Mouse (Mus musculus): ENCODE measurements at regions not wholly inside any gene's neighbourhood (a gene's known extent, or its start where the extent isn't known, plus 50 kb on each side); places are given as distances from the start of the nearest gene placed in this dataset.
A peak's percentile ranks its signal among the peaks of the same experiment; 100 is the strongest.

DNA sequence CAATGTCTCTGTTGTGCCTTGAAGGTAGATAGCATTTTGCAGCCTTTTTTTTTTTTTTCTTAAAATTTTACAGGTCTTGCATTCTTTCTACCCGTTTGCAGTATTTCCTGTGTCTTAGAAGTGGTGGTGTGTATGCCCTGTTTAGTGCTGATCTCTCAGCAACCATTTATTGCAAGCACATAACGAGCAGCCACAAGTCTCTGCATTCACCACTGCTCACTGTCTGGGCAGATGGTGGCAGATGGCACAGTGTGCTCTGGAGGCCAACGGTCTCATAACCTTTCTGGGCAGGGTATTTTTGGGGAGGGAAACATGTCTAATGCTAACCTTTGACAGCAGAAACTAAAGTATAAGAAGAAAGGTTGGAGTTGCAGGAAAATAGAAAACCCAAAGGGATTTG lies 266.1 kb upstream of the Ptger4 start:
- no peak for DNase-seq (ENCODE audit: inconsistent ontology term)

DNA sequence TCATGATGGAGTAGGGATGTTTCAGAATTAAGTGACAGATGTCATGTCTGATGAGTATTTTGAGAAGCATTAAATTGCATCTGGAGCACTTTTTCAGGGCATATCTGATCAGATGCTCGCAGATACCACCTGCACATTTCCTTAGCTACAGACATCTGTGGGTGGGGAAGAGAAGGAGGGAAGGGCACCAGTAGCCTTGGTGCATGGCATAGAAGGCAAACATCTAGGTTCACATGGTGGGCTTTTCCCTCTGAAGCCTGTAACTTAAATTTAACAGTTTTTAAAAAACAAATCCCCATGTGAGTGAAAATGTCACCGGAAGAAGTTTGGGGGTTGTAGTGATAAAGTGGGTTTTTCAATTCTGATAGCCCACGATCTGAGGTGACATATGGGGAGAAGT lies 267.1 kb upstream of the Ptger4 start:
- no peak for DNase-seq (ENCODE audit: inconsistent ontology term)

DNA sequence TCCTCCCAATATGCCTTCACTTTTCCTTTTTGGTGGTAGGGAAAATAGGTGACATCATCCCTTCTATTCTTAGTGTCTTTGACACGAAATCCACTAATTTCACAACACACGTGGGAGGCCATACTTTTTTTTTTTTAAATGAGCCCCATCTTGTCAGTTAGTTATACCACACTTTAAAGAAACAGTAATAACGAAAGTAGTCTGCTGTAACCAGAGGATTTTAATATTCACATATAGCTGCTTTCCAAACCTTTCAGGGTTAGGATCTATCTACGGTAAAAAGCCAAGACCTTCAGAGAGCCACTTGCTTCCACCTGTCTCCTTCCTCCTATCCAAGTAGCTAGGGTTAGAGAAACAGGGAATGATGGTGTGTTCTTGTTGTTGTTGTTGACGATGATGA lies 268.6 kb upstream of the Ptger4 start:
- DNase-seq (ENCODE audit: inconsistent ontology term) = no peak

DNA sequence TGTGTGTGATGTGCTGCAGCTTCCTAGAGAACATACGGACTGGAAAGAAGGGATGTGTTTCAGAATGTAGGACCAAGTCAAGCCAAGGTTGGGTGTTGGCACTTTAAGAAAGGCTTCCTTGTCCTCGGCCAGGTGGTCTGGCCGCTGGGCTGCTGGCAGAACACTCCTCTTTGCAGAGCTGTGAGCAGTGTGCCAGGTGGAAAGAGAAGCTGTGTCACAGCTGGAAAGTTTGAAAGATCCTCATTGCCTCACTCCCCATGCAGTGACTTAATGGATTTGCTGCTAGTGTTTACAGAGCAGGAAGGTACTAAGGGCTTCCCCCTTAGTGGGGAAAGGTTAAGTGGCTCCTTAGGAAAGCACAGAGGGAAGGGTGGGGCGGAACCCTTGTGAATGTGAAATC lies 269.2 kb upstream of the Ptger4 start:
- no peak for DNase-seq (ENCODE audit: inconsistent ontology term)

DNA sequence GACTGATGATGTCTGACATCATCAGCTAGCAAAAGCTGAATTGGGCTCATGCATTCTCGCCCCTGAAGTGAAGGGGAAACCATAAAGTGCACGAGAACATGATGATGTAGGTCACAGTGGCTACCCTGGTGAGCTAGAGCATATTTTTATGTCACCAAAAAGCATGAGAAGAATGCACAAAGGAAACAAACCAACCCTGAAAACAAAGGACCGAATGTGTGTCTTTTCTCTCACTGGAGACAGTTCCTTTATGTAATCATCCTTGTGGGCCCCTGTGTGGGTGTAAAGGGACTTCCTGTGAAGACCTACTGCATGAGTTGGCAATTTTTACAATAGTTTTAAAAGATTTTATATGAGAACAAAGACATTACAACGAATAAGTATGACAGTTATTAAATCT lies 270.2 kb upstream of the Ptger4 start:
- peak; percentile 97 for DNase-seq (ENCODE audit: inconsistent ontology term)

DNA sequence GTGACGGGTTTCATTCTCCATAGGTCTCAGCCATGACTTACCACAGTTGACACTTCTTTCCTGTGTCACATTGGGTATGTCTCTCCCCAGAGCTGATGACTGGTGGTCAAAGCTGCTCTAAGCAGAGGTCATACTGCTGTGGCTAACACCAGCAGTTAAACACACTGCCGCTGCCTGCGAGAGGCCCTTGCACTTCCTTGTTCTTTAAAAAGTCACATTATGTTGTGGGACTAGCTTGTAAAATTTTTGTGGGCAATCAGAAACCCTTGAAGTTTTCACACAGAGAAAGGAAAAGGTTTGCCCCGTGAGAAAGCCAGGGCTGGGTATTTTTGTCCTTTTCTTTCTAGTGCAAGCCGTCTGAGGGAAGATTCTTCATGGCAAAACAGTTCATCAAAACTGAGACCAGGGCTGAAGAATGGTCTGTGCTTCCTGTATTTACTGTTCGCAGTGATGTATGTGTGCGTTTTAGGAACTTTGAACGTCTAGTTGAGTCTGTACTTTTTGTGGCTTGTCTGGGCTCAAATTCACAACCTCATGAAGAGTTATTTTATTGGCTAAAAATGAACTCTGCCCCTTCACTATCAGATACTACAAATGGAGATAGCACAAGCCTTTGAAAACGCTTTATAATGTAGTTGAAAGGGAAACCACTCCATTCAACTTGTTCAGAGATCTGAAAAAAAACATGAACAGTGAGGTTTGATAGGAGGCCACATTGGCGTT lies 273.4 kb upstream of the Ptger4 start:
- no peak for DNase-seq (ENCODE audit: inconsistent ontology term)

DNA sequence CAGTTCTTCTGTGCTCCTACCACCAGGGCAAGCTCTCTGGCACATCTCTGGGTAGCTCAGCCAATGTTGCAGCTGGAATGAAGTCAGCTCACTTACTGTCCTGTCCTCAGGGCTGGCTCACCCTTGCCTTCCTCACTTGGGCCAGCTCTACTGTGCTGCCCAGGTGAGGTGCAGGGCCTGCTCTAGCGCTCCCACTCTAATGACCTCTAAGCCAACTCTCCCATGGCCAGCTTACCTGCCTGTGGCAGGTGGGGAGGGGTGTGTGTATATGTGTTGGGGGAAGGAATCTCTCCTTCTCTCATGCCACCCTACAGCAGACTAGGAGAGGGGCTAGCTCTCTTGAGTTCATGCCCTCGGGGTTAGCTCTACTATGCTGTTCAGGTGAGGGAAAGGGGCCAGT lies 275.6 kb upstream of the Ptger4 start:
- no peak for DNase-seq (ENCODE audit: inconsistent ontology term)

DNA sequence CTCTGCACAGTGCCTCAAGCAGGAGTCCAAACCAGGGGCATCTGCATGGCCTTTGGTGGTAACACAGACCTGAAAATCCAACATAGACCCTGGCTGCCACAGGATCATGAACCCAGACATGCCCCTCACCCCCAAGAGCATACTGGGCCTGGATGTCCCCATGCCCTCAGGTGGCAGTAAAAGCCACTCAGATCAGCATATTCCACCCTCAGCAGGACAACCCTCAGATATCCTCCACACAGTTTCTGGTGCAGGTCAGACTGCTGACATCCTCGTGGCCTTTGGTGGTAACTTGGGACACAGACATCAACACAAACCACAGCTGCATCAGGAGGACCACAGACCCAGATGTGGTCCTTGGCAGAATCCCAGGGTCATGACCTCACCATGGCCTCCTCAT lies 276.0 kb upstream of the Ptger4 start:
- no peak for DNase-seq (ENCODE audit: inconsistent ontology term)

DNA sequence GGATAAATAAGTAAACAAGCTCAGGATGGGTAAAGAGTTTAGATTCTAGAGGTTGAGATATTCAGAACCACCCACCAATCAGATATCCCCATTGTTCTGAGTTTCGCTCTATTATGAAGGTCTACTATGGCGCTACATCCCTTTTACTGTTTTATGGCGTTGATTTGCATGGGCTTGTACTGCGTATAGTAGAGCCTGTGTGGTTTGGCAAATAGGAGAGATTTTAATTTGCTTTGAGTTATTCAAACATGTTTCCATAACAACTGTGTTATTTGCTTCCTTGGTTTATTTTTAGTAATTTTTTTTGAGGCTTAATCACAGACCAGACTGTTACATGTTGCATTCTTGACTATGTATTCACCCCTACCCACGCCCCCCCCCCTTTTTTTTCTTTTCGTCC lies 284.6 kb upstream of the Ptger4 start:
- DNase-seq (ENCODE audit: inconsistent ontology term) = peak; percentile 56

DNA sequence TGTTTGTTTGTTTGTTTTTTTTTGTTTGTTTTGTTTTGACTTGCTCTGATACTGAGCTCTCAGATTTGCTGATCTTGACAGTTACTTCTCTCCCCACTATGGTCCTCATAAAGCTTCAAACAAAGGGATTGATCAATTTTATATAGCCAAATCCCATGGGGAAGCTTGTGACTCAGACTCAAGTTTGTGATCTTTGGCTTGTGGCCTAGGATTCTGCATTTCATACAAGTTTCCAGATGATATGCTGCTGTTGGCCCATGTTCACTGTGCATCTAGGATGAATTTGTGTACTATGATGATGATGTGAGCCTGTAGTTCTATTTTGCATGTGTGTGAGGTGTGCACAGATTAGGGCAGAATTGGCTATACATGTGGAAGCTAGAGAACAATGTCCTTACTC lies 289.7 kb upstream of the Ptger4 start:
- DNase-seq (ENCODE audit: inconsistent ontology term) = no peak

DNA sequence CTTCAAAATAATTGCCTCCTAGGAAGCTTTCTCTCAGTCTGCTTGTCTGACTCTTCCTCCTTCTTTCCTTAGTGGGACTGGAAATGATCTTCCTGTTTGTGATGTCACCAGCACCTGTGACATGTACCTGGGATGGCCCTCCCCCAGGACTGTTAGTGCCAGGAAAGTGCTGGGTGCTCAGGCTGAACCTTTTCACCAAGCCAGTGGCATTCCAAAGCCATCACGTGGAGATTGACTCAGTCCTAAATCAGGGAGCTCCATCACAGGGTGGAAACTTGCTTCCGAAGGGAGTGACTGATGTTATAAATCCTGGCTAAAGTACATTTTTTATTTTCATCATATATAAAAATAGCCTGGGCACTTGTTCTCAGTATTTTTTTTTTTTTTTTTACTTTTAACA lies 293.4 kb upstream of the Ptger4 start:
- DNase-seq (ENCODE audit: inconsistent ontology term) = peak; percentile 54

DNA sequence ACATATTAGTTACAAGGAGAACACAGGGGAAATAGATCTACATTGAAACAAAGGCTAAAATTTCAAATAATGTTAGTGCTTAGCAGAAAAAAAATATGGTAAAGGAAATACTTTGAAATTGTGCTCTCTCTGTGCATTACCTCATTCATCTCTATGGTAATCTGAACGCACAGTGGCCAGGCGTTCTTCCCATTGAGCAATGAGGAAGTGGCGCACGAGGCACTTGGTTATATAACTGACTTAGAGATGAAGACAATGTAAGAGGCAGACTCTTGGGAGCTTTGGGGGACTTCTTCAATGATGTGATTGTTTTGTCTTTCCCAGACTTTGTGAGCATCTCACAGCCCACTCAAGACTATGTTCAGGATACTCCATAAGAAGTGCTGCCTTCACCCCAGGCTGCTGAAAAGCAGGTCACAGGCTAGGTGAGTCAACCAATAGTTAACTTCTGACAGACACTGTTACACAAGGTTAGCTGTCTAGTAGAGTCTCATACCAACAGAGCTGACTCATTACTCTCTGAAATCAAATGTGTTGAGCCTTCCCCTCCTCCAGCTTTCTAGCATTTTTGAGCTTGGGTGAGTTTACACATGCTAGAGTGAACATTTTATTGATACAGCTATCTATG lies 295.4 kb upstream of the Ptger4 start:
- peak; percentile 72 for DNase-seq (ENCODE audit: inconsistent ontology term)

DNA sequence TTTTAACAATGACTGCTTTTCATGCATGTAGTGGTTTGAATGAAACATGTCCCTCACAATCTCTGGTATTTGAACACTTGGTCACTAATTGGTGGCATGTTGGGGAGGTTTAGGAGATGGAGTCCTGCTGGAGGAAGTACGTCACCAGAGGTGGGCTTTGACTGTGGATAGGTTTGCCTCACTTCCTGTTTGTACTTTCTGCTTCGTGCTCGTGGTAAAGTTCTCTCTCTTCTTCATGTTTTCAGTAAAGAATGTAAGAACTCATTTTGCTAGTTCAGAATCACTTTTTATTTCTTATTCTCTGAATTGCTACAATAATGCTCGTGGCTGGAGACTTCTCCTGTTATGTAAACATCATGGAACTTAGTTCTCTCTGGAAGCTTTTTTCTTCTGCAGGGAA lies 310.5 kb upstream of the Ptger4 start:
- DNase-seq (ENCODE audit: inconsistent ontology term) = no peak

DNA sequence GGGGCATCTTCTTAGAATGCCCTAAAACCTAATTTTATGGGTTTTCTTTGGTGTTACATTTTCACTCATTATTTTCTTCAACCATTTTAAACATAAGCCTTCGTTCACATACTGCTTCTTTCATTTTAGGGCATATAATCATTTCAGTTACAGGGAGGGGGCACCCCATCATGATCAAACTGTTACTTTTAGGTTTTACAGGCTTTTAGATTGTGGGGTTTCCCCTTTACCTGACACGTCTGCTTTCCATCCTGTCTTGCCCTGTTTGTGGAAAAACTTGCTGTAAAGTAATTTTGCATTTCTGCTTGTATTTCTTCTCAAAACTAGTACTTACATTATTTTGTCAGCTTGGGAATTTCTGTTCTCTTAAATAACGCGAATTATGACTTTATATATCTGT lies 310.9 kb upstream of the Ptger4 start:
- no peak for DNase-seq (ENCODE audit: inconsistent ontology term)

DNA sequence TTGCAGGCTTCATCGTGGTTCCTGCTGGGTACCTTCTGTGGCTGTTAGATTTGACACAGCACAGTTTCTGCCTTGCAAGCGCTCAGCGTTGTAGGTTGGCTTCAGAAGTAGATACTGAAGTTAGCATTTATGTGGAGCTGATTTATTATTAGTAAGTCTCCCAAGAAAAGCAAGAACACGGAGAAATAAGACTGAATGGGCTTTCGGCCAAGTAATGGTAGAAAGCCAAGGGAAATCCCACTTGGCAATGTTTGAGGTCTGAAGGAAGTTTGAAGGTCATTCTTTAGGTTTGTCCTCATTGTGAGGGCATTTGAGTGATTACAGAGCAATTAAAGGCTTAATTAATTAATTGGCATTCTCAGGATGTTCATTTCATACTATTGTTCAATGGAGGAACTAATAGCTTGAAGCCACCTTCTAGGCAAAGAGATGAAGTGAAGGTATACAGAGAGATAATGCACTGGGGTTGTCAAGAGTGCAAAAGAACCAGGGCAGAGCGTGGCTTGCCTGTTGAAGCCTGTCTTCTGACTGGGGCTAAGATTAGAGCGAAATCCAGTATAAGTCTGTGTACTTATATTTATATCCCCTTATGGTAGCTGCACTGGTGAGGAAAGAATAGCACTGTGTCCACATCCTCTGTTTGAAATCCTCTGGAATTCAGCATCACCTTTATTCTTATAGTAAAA lies 311.5 kb upstream of the Ptger4 start:
- no peak for DNase-seq (ENCODE audit: inconsistent ontology term)

DNA sequence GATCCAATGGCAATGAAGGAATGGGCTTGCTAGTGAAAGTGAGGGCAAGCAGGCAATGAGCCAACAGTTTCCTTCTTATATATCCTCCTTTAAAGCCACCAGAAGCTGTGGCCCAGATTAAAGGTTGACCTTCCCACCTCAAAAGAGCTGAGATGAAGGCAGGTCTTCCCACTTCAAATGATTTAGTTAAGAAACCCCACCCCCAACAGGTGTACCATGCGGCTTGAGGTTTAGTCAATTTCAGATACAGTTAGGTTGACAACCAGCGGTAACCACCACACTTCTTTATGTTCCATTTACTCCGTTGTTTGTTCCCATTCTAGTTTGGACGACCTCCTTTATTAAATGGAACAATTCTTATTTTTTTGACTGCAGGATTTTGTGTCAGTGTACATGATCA lies 317.8 kb upstream of the Ptger4 start:
- no peak for DNase-seq (ENCODE audit: inconsistent ontology term)

DNA sequence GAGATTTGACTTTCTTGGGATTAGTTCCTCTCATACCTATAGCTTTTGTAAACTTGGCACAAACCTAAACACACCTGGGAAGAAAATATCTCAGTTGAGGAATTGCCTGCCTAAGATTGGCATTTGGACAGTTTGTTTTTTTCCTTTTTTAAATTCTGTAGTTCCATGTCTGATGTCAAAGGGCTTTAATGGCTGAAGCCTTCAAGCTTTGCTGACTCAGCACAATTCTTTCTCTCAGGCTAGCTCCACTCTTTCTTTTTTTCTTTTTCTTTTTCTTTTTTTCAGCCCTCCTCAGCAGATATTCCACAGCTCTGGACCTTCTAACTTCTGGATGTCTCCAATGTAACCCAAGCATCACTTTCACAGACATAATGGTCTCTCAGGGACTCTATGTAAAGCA lies 330.4 kb upstream of the Ptger4 start:
- no peak for DNase-seq (ENCODE audit: inconsistent ontology term)

DNA sequence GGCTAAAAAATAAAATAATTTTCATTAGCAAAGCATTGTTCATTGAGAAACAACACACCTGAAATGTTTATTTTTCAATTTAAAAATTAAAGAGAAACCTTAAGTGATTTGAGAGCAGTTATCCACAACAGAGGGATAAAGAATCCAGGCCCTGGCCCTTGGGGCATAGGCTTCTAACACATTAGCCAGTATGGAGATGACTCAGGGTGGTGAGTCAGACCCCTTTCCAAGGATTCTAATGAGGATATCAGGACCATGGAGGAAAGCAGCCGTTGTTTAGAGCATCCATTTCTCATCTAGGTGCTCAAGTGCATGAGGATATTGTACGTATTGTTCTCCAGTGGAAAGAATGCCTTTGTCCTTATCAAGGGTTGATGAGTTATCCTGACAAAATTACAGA lies 335.6 kb upstream of the Ptger4 start:
- DNase-seq (ENCODE audit: inconsistent ontology term) = peak; percentile 41

DNA sequence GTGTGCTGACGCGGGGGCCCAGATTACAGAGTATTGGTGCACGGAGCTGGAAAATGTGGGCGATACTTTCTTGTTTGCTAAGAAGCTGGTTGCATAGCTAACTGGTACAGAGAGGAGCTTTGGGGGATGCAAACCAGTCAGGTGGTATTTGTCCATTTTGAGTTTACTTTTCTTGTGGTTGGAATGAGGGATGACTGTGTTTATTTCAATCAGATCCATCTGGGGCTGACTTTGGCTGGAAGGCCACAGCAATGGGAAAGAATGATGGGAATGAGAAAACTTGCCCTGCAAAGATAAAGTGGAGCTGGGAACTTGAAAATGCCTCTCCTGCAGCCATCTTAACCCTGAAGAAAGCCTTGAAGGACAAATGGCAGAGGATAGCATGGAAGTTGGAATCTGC lies 336.4 kb upstream of the Ptger4 start:
- no peak for DNase-seq (ENCODE audit: inconsistent ontology term)

DNA sequence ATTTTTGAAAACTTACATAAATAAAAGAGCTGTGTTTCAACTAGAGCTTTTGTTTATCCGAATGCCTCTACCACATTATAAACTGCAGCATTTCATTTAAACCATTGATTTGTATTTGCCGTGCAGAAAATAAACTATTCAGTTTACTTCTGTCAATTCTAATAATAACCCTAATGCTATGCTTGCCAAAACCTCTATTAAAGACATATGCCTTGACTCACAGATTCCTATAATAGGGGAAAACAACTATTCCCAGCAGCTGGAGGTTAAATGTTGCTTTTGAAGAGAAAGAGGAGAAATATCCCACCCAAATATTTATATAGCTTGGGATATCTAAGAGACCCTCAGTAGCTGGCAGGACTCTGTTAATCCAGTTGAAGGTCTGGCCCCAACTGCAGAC lies 340.4 kb upstream of the Ptger4 start:
- DNase-seq (ENCODE audit: inconsistent ontology term) = no peak

DNA sequence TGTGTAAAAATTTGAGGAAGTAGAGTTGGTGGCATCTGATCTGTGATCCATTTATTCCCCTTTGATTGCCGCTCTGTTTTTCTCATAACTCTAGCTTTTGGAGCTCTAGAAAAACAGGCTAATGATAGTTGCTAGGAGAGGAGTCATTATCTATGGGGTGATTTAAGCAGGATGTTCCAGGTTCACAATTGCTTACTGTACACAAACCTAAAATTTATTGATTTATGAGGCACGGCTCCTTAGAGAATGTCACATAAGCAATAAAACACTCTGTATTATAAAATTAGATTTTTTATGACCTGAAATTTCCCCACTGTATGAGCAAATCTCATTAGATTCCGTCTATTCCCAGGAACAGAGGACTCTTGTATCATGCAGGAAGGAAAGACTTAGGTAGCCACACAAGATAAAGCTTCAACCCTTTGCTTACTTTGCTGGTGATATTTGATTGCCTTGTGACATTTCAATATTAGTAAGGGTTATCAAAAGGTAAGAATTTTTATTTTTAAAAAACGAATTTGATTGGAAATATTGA lies 360.8 kb upstream of the Ptger4 start:
- no peak for DNase-seq (ENCODE audit: inconsistent ontology term)

DNA sequence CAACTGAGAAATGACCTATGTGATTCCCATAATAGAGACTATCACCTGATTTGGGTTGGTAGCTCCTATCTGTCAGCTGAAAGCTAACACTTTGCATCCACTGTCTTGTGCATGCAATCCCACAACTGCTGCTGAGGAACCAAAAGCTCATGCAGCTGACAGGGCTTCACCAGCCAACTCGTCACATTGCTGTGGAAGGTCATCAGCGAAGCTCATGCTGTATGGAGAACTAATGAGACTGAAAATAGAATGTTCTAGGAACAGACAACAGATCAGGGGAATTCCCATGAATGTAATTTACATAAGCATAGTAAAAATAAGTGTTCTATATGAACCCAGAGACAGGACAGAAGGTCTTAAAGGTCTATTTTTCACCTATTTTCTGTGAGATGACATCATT lies 363.5 kb upstream of the Ptger4 start:
- no peak for DNase-seq (ENCODE audit: inconsistent ontology term)

DNA sequence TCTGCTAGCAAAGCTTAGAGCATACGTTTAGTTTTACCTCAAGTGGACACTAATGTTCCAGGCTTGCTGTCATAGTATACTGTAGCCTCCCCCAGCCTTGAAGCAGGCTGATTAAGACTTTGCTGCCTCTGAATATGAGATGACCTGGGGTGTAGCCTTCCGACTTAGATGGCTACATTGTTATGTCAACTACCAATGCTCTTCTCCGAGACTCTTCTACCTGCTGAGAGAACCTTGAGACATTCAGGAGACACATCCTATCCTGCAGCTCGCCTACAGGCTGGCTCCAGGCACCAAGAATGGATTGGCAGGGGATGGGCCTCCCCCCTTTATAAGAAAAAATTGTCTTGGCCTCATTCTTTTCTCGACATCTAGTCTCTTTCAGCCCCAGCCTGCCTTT lies 379.0 kb upstream of the Ptger4 start:
- DNase-seq (ENCODE audit: inconsistent ontology term) = no peak

All from Muller cell, postnatal 12 days (primary cell).